Comparison of ENCODE assay signal across 9 mouse cellular contexts in the genomic region with DNA sequence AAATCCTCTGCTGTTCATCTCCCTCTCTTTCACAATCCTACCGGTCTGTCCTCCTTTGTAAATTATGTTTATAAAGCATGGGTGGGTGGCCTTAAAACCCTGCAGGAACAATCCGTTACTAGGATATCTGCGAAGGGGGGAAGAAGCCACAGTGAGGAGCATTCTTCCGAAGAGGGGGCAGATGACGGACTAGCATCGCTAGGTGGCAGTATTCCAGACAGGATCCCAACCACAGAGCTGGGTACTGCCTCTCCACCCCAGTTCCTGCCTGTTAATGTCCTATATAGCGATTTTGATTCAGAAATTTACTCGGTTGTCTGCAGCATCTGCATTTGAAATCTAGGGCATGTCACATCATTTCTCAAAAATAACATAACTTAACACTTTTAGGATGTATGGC.
DNase-seq lines count a peak whose midpoint lies in the region; ATAC-seq and TF ChIP-seq lines count a peak whose summit lies in the region.
"Had no signal": no experiment of that assay in that cellular context is flagged by ENCODE, and none has a peak within 500 bp of the region (broad histone marks: within the 10 kb centered on the region; RNA-seq: fewer than 3 reads in every experiment).

No protein-coding gene starts in this region.

- no peaks in the 10 kb centered on the region for H3K4me1 ChIP-seq in embryonic facial prominence, embryonic 11.5 days (ENCODE audit: control insufficient read depth, insufficient read depth, low read length)
- H3K4me1 ChIP-seq in heart, postnatal 0 days (ENCODE audit: control insufficient read depth, insufficient read depth), result no peaks in the 10 kb centered on the region
- H3K4me1 ChIP-seq: embryonic facial prominence, embryonic 15.5 days had no signal

- H3K27me3 ChIP-seq in embryonic facial prominence, embryonic 11.5 days (ENCODE audit: control insufficient read depth, insufficient read depth, low read length), result no peaks in the 10 kb centered on the region
- H3K27me3 ChIP-seq in heart, postnatal 0 days (ENCODE audit: control insufficient read depth, insufficient read depth, low read length), result no peaks in the 10 kb centered on the region
- H3K27me3 ChIP-seq: embryonic facial prominence, embryonic 15.5 days had no signal

- no peak overlapping the region for H3K4me3 ChIP-seq in embryonic facial prominence, embryonic 11.5 days (ENCODE audit: low read depth, low read length)
- no peak overlapping the region for H3K4me3 ChIP-seq in heart, postnatal 0 days (ENCODE audit: low read depth, low read length)
- H3K4me3 ChIP-seq: embryonic facial prominence, embryonic 15.5 days had no signal

- no peak overlapping the region for H3K9ac ChIP-seq in embryonic facial prominence, embryonic 11.5 days (replicated peaks; ENCODE audit: low read length)
- H3K9ac ChIP-seq in heart, postnatal 0 days (replicated peaks; ENCODE audit: low read depth, low read length), result no peak overlapping the region
- H3K9ac ChIP-seq: embryonic facial prominence, embryonic 15.5 days had no signal

- peak; percentile 83 for DNase-seq in adrenal gland, postnatal 14 days
- DNase-seq in embryonic facial prominence, embryonic 11.5 days (ENCODE audit: low spot score), result peak; percentile 82
- DNase-seq in heart, postnatal 0 days (ENCODE audit: low spot score), result peak; percentile 78
- DNase-seq in large intestine, adult 2 months (ENCODE audit: low read depth, low spot score), result peak; percentile 46
- peak; percentile 69 to 78 for DNase-seq in lung, adult 18-20 months
- peak; percentile 24 to 64 for DNase-seq in thymus, postnatal 10 days (ENCODE audit: low spot score in 2 of 2)

- H3K4me2 ChIP-seq in embryonic facial prominence, embryonic 11.5 days (ENCODE audit: low read depth, low read length), result no peak overlapping the region
- no peak overlapping the region for H3K4me2 ChIP-seq in heart, postnatal 0 days (ENCODE audit: low read depth, low read length)
- H3K4me2 ChIP-seq: embryonic facial prominence, embryonic 15.5 days had no signal

- 11% methylated on average over 8 of the region's 8 CpGs for WGBS in embryonic facial prominence, embryonic 11.5 days
- WGBS in heart, postnatal 0 days, result 11% methylated on average over 8 of the region's 8 CpGs
- WGBS in large intestine, adult 2 months, result 17% methylated on average over 8 of the region's 8 CpGs

- TF ChIP-seq EP300 in heart, postnatal 0 days (IDR thresholded peaks at IDR 0.05; ENCODE audit: low read depth), result no peak

- no peak overlapping the region for H3K27ac ChIP-seq in embryonic facial prominence, embryonic 11.5 days (replicated peaks; ENCODE audit: low read depth, low read length)
- no peak overlapping the region for H3K27ac ChIP-seq in heart, postnatal 0 days (ENCODE audit: low read depth)
- H3K27ac ChIP-seq: embryonic facial prominence, embryonic 15.5 days had no signal

- H3K36me3 ChIP-seq in embryonic facial prominence, embryonic 11.5 days (replicated peaks; ENCODE audit: control insufficient read depth, insufficient read depth, low read depth, low read length), result no peaks in the 10 kb centered on the region
- H3K36me3 ChIP-seq in heart, postnatal 0 days (replicated peaks; ENCODE audit: control insufficient read depth, insufficient read depth, low read length), result no peaks in the 10 kb centered on the region
- H3K36me3 ChIP-seq: embryonic facial prominence, embryonic 15.5 days had no signal

- peak; percentile 75 for TF ChIP-seq CTCF in heart, postnatal 0 days (IDR thresholded peaks at IDR 0.05; ENCODE audit: low read depth)

- peak; percentile 98 for ATAC-seq in CD4-positive, CD25-positive, alpha-beta regulatory T cell, adult 4 months
- no peak for ATAC-seq in embryonic facial prominence, embryonic 11.5 days (replicated peaks; ENCODE audit: insufficient number of reproducible peaks, low FRiP score, low TSS enrichment, low read depth)
- ATAC-seq in heart, postnatal 0 days (ENCODE audit: insufficient read depth, low read depth), result peak; percentile 73
- peak; percentile 97 for ATAC-seq in neutrophil, adult 5-6 weeks (ENCODE audit: extremely low read depth, insufficient number of reproducible peaks, low FRiP score, poor library complexity, severe bottlenecking)

- H3K9me3 ChIP-seq in embryonic facial prominence, embryonic 11.5 days (replicated peaks; ENCODE audit: control insufficient read depth, low read length), result no peaks in the 10 kb centered on the region
- H3K9me3 ChIP-seq in heart, postnatal 0 days (replicated peaks; ENCODE audit: control insufficient read depth, low read length), result no peaks in the 10 kb centered on the region
- H3K9me3 ChIP-seq: embryonic facial prominence, embryonic 15.5 days had no signal
